ENCODE assay signal across 14 mouse cellular contexts in the genomic region with DNA sequence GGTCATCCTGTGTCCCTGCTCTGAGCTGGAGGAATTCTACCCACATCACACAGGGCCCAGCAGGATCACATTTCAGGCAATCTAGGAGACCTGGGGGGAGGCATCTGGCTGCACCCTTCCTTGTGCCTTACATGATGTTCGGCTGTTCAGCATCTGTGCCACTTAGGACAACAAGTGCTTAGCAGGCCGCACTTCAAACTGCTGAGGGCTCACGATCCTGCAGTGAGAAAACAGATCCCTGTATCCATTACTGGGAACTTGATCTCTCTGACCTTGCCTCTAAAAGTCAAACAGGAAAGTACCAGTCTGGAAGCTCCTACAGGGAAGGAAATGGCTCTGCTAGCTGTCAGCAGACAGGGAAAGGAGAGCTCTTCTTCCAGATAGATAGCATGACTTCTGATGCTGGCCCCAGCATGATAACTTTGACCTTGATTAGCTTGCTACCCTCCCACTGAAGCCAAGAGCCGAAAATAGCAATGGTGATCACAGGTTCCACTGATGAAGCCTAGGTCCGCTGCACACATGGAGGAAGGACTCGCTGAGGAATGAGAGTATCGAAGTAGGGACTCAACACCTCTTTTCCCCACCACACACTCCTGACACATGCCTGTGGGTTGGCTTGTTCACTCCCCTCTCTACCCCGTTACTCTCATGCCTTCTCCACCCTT.
DNase-seq lines count a peak whose midpoint lies in the region; ATAC-seq and TF ChIP-seq lines count a peak whose summit lies in the region.
"Had no signal": no experiment of that assay in that cellular context is flagged by ENCODE, and none has a peak within 500 bp of the region (broad histone marks: within the 10 kb centered on the region; RNA-seq: fewer than 3 reads in every experiment).

No protein-coding gene starts in this region.

- no peak overlapping the region for H3K9ac ChIP-seq in neural tube, embryonic 15.5 days (replicated peaks)
- no peak overlapping the region for H3K9ac ChIP-seq in heart, embryonic 14.5 days (ENCODE audit: low read length)
- H3K9ac ChIP-seq: hindbrain, embryonic 13.5 days; limb, embryonic 12.5 days; liver, postnatal 0 days had no signal

- no peaks in the 10 kb centered on the region for H3K36me3 ChIP-seq in neural tube, embryonic 15.5 days
- H3K36me3 ChIP-seq in heart, embryonic 14.5 days (ENCODE audit: control insufficient read depth, insufficient read depth, low read length), result no peaks in the 10 kb centered on the region
- H3K36me3 ChIP-seq: hindbrain, embryonic 13.5 days; limb, embryonic 12.5 days had no signal

- H3K27ac ChIP-seq in gastrocnemius, adult 2 months, result peak overlapping the region; percentile 64
- no peak overlapping the region for H3K27ac ChIP-seq in neural tube, embryonic 15.5 days (replicated peaks)
- peak overlapping the region; percentile 86 to 87 for H3K27ac ChIP-seq in heart, embryonic 14.5 days (replicated peaks in 1 of 2; ENCODE audit: control insufficient read depth in 1 of 2, insufficient read depth in 1 of 2, low read depth in 2 of 2, low read length in 2 of 2)
- H3K27ac ChIP-seq: hindbrain, embryonic 13.5 days; limb, embryonic 12.5 days had no signal

- 79% methylated on average over 8 of the region's 8 CpGs for WGBS in neural tube, embryonic 15.5 days
- WGBS in heart, embryonic 14.5 days, result 11% methylated on average over 8 of the region's 8 CpGs

- intact Hi-C loops in gastrocnemius, adult 2 months (cut with DNase I), result no loop called here

- 0 out of 2 replicates have a peak, but pooled peaks cover 3% of the 10 kb centered on the region for H3K4me1 ChIP-seq in neural tube, embryonic 15.5 days
- H3K4me1 ChIP-seq in heart, embryonic 14.5 days (ENCODE audit: control insufficient read depth in 2 of 2, insufficient read depth in 2 of 2, low read length in 2 of 2), result peaks cover 22 to 38% of the 10 kb centered on the region in 2 experiments

- no peak for ATAC-seq in neural tube, embryonic 15.5 days (ENCODE audit: low FRiP score)
- ATAC-seq in heart, embryonic 14.5 days (ENCODE audit: insufficient number of reproducible peaks, insufficient read depth, low FRiP score, low read depth), result peak; percentile 58
- ATAC-seq in frontal cortex, adult (ENCODE audit: low TSS enrichment), result no peak
- ATAC-seq: liver, postnatal 0 days had no signal

- no peaks in the 10 kb centered on the region for H3K27me3 ChIP-seq in neural tube, embryonic 15.5 days (replicated peaks)
- H3K27me3 ChIP-seq in heart, embryonic 14.5 days (ENCODE audit: control insufficient read depth, insufficient read depth, low read length), result no peaks in the 10 kb centered on the region
- H3K27me3 ChIP-seq: limb, embryonic 12.5 days had no signal

- TF ChIP-seq CTCF in gastrocnemius, adult 2 months (IDR thresholded peaks at IDR 0.05), result no peak

- DNase-seq in gastrocnemius, adult 2 months, result peak; percentile 26
- DNase-seq in gastrocnemius, postnatal 4 days (ENCODE audit: low spot score in 2 of 2), result no peak
- DNase-seq in neural tube, embryonic 10.5 days (ENCODE audit: extremely low spot score, low spot score), result peak; percentile 17
- DNase-seq in urinary bladder, adult 18-20 months (ENCODE audit: low spot score in 2 of 2), result no peak
- DNase-seq in cerebellum, postnatal 36 days, result no peak
- DNase-seq: kidney, adult 18-20 months; layer of hippocampus, adult 9-11 months; liver, postnatal 0 days had no signal

- no peak overlapping the region for H3K4me2 ChIP-seq in neural tube, embryonic 15.5 days
- no peak overlapping the region for H3K4me2 ChIP-seq in heart, embryonic 14.5 days (ENCODE audit: low read length)
- H3K4me2 ChIP-seq: hindbrain, embryonic 13.5 days; limb, embryonic 12.5 days had no signal

- no peaks in the 10 kb centered on the region for H3K9me3 ChIP-seq in neural tube, embryonic 15.5 days (replicated peaks)
- no peaks in the 10 kb centered on the region for H3K9me3 ChIP-seq in heart, embryonic 14.5 days (ENCODE audit: control insufficient read depth, low read length)
- H3K9me3 ChIP-seq: hindbrain, embryonic 13.5 days; limb, embryonic 12.5 days had no signal

- H3K4me3 ChIP-seq in gastrocnemius, adult 2 months, result no peak overlapping the region
- H3K4me3 ChIP-seq in neural tube, embryonic 15.5 days (replicated peaks), result no peak overlapping the region
- H3K4me3 ChIP-seq in heart, embryonic 14.5 days (ENCODE audit: control insufficient read depth in 1 of 2, insufficient read depth in 1 of 2, low read depth in 1 of 2, low read length in 2 of 2), result no peak overlapping the region
- H3K4me3 ChIP-seq: hindbrain, embryonic 13.5 days; limb, embryonic 12.5 days; myocyte had no signal

Comparison
In these comparisons a context has a peak if more than half of its experiments do, and no peak if none do; other contexts are left out.
1. DNase-seq: peak in gastrocnemius, adult 2 months (single experiment) and neural tube, embryonic 10.5 days (single experiment); none in gastrocnemius, postnatal 4 days (0 of 2), urinary bladder, adult 18-20 months (0 of 2) and cerebellum, postnatal 36 days (0 of 2).